Mouse (Mus musculus) brain, embryonic 14.5 days (tissue): Measurements from ENCODE around the gene 1500011B03Rik.

Experiments used
- CTCF ChIP-seq: fragments of 200-500 bp; IDR thresholded peaks from 2 replicates; pipeline ENCODE4 v1.5.1; 2012; ENCODE audit warnings: inconsistent platforms, mild to moderate bottlenecking, moderate library complexity, borderline replicate concordance; ENCODE audit not compliant: insufficient read depth, insufficient read length; ENCODE audit errors: extremely low read depth
- POLR2A ChIP-seq: fragments of 200-500 bp; IDR thresholded peaks from 2 replicates; pipeline ENCODE4 v1.6.1; 2012; ENCODE audit warnings: mild to moderate bottlenecking, inconsistent platforms, borderline replicate concordance; ENCODE audit not compliant: poor library complexity, insufficient read depth, insufficient read length, severe bottlenecking; ENCODE audit errors: extremely low read depth

DNA sequence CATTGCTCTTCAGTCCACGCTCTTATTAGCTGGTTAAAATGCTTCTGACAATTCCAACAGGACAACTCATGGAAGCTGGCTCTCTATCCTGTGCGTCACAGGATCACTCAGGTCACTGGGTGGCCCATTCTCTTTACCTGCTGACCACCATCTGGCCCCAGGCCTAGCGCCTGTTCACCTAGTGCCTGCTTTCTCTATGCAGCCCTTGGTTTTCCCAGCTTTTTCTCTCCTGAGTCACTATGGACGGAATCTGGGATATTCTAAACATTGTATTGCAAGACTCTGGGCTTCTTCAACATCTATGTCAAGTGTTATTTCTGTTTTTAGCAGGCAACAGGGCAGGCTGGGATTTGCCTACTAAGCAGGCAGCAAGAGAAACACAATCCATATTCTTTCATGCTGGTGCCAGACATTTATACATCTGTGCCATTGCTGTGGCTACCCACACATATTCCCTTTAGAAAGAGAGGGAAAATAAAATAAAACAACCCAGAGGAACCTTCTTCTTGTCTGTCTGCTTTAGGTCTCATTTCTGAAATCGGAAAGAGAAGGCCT is 63.7 kb downstream of the 1500011B03Rik start:
- no peak for TF ChIP-seq CTCF
- TF ChIP-seq POLR2A = no peak
